Mouse (Mus musculus) C2C12 (cell line): Measurements from ENCODE around the gene Gprc5c.

Source experiments
- CTCF ChIP-seq: IDR thresholded peaks from one replicate; pipeline ENCODE4 v1.5.1; 2011; ENCODE audit not compliant: control insufficient read depth, insufficient read depth, insufficient read length
- FOSL1 ChIP-seq: IDR thresholded peaks from one replicate; pipeline ENCODE4 v1.8.0; 2011; ENCODE audit warnings: mild to moderate bottlenecking, low read length; ENCODE audit not compliant: poor library complexity, insufficient read depth, severe bottlenecking
- MAX ChIP-seq: IDR thresholded peaks from one replicate; pipeline ENCODE4 v1.6.1; 2011; ENCODE audit warnings: mild to moderate bottlenecking, control low read depth
- MYOG ChIP-seq: IDR thresholded peaks from one replicate; pipeline ENCODE4 v1.6.1; 2011; ENCODE audit not compliant: control insufficient read depth, insufficient read length; ENCODE audit errors: extremely low read depth
- USF1 ChIP-seq: IDR thresholded peaks from one replicate; pipeline ENCODE4 v1.6.1; 2011; ENCODE audit warnings: low read depth, mild to moderate bottlenecking, control low read depth, moderate library complexity

DNA sequence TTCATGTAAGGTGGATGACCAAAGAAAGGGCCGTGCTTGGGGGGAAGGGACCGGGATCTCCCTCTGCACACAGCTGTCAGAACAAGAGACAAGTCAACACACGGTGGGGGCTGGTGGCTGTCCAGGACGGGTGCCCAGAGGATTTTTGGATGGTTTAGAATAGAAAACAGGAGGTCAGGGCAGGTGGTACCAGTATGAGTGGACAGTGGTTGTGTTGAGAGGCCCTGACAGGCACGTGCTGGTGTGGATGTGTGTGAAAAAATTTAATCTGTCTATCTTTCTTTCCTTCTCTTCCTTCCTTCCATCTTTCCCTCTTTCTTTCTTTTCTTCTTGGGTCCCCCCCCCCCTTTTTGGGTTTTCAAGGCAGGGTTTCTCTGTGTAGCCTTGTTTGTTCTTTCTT lies 39.6 kb downstream of the Gprc5c start:
- no peak for TF ChIP-seq CTCF
- TF ChIP-seq MYOG: no peak
- no peak for TF ChIP-seq USF1
- no peak for TF ChIP-seq FOSL1
- no peak for TF ChIP-seq MAX
